Mouse (Mus musculus): ENCODE data around the gene Oaf. TPM values are rescaled to one million over a fixed set of nuclear protein-coding genes. Genes with fewer than 3 reads are reported as not detected.
A peak's percentile ranks its signal among the peaks of the same experiment; 100 is the strongest.

Oaf gene
- total RNA-seq (2021): 10 to 100 TPM; 15.2 to 17.9 TPM
- long read RNA-seq, experiment 1, transcript Oaf-201 (4 exons, 2,526 nt): major isoform, 42 of 48 reads
- long read RNA-seq, experiment 1, partial matches to known transcripts: 4 of 48 reads
- long read RNA-seq, experiment 1, other reads (novel, unspliced or antisense): 2 of 48 reads
- long read RNA-seq, experiment 2, transcript Oaf-201 (4 exons, 2,526 nt): major isoform, 37 of 41 reads
- long read RNA-seq, experiment 2, partial matches to known transcripts: 0 of 41 reads
- long read RNA-seq, experiment 2, other reads (novel, unspliced or antisense): 4 of 41 reads

- DNase-seq (ENCODE audit: low spot score in 2 of 2): peak; percentile 21 to 42
These were observed at the start of gene Oaf for GRCm38 (mm10) chr9:43239712-43240593. Oaf (minus strand) TSS chr9:43239911.

- DNase-seq (ENCODE audit: low spot score in 2 of 2): peak; percentile 62 to 67
These were observed 47.2 kb upstream of the Oaf start for GRCm38 (mm10) chr9:43286870-43287269.

GRCm38 (mm10) chr9:43285281-43285680 is 45.6 kb upstream of the Oaf start:
- DNase-seq (ENCODE audit: low spot score in 2 of 2): no peak

- peak; percentile 83 to 86 for DNase-seq (ENCODE audit: low spot score in 2 of 2)
These were observed 44.6 kb upstream of the Oaf start for GRCm38 (mm10) chr9:43284284-43284683.

GRCm38 (mm10) chr9:43273735-43274134 is 34.0 kb upstream of the Oaf start:
- DNase-seq (ENCODE audit: low spot score in 2 of 2): no peak

- peak in 1 of 2 experiments; percentile 36 for DNase-seq (ENCODE audit: low spot score in 2 of 2)
These were observed 32.2 kb upstream of the Oaf start for GRCm38 (mm10) chr9:43271761-43272518.

- peak in 1 of 2 experiments; percentile 30 for DNase-seq (ENCODE audit: low spot score in 2 of 2)
These were observed 31.1 kb upstream of the Oaf start for GRCm38 (mm10) chr9:43270723-43271252.

- DNase-seq (ENCODE audit: low spot score in 2 of 2): peak in 1 of 2 experiments; percentile 11
These were observed 29.5 kb upstream of the Oaf start for GRCm38 (mm10) chr9:43269166-43269565.

- no peak for DNase-seq (ENCODE audit: low spot score in 2 of 2)
These were observed 27.6 kb upstream of the Oaf start for GRCm38 (mm10) chr9:43267357-43267756.

- DNase-seq (ENCODE audit: low spot score in 2 of 2): no peak
These were observed 25.5 kb upstream of the Oaf start for GRCm38 (mm10) chr9:43265194-43265593.

GRCm38 (mm10) chr9:43263946-43264451 is 24.3 kb upstream of the Oaf start:
- DNase-seq (ENCODE audit: low spot score in 2 of 2): no peak

- DNase-seq (ENCODE audit: low spot score in 2 of 2): no peak
These were observed 23.3 kb upstream of the Oaf start for GRCm38 (mm10) chr9:43262811-43263550.

- DNase-seq (ENCODE audit: low spot score in 2 of 2): no peak
These were observed 22.7 kb upstream of the Oaf start for GRCm38 (mm10) chr9:43262390-43262789.

- DNase-seq (ENCODE audit: low spot score in 2 of 2): no peak
These were observed 22.2 kb upstream of the Oaf start for GRCm38 (mm10) chr9:43261941-43262340.

GRCm38 (mm10) chr9:43261124-43261907 is 21.6 kb upstream of the Oaf start:
- no peak for DNase-seq (ENCODE audit: low spot score in 2 of 2)

GRCm38 (mm10) chr9:43260661-43261060 is 20.9 kb upstream of the Oaf start:
- no peak for DNase-seq (ENCODE audit: low spot score in 2 of 2)

GRCm38 (mm10) chr9:43253271-43253681 is 13.6 kb upstream of the Oaf start:
- no peak for DNase-seq (ENCODE audit: low spot score in 2 of 2)

GRCm38 (mm10) chr9:43252790-43253189 is 13.1 kb upstream of the Oaf start:
- no peak for DNase-seq (ENCODE audit: low spot score in 2 of 2)

GRCm38 (mm10) chr9:43251786-43252185 is 12.1 kb upstream of the Oaf start:
- DNase-seq (ENCODE audit: low spot score in 2 of 2): no peak
